Mouse (Mus musculus): ENCODE measurements around the gene Zfp61.
A peak's percentile ranks its signal among the peaks of the same experiment; 100 is the strongest.

Gene Zfp61

DNA sequence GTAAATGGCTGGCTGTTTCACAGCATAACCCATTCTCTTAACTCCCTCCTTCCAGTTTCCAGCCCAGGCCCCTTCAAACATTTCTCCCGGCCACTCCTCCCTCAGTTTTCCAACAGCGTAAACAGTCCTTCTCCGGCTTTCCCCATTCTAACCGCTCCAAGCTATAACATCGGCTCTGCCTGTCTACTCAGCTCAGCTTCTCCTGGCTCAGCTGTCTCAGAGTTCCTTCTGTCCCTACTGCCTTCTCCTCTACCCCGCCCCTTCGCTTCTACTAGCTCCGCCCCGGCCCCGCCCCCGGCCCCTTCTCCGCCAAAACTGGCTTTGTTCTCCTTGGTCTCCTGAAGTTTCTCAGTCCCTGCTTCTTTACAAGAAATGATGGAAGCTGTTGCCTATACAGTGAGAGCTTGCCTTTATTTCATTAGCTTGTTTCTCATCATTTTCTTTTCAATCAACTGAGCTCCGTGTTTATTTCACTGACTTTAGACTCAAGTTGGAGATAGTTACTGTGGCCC, at the start of gene Zfp61:
Gene Zfp61 (minus strand): TSS at position 462 of the 512 bp plus-strand sequence.
- DNase-seq (ENCODE audit: low spot score in 2 of 2) = no peak

DNA sequence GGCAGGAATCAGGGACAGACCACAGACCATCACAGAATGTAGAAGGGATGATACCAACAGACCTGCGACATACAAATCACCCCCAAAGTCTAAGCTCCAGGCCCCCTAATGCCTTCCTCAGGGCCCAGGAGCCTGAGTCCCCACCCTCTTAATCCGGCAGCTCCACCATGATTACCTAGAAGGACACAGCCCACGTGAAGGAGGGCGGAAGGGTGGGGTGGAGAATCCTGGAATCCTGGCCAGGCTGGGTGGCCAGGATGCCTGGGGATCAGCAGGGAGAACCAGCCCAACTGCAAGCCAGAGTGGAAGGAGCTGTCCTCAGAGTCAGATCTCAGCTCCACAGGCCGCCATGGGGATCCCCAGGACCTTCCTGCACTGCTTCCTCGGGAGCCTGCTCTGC, 47.9 kb upstream of the Zfp61 start, which contains the start of gene Lypd5:
Gene Lypd5 (plus strand): TSS at position 301 of the 400 bp plus-strand sequence.
- no peak for DNase-seq (ENCODE audit: low spot score in 2 of 2)

DNA sequence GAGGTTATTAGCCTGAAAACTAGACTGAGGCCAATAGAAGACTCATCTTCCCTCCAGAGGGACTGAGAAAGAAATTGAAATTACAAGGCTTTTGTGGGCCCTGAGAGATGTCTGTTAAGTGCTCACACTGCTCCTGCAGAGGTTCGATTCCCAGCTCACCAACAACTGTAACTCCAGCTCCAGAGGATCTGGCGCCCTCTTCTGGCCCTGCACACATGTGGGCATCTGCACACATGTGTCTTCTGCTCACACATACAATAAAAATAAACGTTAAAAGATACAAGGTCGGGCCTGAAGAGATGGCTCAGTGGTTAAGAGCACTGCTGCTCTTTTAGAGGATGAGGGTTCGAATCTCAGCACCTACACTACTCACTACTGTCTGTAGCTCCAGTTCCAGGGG, 45.4 kb upstream of the Zfp61 start:
- no peak for DNase-seq (ENCODE audit: low spot score in 2 of 2)

DNA sequence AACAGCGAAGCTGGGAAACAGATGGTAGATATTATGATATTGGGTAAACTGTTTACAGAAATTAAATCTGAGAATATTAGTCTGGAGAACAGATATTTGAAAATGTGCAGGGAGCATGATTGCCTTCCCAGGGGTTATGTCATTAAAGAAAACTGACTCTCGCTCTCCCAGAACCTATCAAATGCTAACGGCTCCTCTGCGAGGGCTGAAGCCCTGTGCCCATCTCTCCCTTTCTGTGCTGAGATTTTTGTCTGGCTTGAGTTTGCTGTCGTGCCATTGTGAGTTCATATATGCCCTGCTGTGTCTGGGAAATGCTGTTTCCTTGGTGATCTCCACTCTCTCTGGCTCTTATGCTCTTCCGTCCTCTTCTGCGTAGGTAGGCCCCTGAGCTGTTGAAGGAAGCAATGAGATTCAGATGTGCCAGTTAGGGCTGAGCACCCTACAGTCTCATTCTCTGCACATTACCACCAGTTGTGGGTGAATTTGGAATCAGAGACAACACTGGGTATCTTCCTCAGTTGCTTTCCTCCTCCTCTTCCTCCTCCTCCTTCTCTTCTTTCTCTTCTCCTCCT, 42.8 kb upstream of the Zfp61 start:
- no peak for DNase-seq (ENCODE audit: low spot score in 2 of 2)

DNA sequence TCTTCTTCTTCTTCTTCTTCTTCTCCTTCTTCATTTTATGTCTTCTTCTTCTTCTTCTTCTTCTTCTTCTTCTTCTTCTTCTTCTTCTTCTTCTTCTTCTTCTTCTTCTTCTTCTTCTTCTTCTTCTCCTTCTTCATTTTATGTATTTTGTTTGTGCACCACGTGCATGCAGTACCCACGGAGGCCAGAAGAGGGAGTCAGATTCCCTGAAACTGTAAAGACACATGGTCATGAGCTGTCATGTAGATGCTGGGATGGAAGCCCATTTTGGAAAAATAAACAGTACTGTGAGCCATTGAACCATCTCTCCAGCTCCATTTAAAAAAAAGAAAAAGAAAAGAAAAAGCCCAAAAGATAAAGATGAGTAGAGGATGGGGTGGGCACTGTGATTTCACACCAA, 37.2 kb upstream of the Zfp61 start:
- DNase-seq (ENCODE audit: low spot score in 2 of 2) = no peak

DNA sequence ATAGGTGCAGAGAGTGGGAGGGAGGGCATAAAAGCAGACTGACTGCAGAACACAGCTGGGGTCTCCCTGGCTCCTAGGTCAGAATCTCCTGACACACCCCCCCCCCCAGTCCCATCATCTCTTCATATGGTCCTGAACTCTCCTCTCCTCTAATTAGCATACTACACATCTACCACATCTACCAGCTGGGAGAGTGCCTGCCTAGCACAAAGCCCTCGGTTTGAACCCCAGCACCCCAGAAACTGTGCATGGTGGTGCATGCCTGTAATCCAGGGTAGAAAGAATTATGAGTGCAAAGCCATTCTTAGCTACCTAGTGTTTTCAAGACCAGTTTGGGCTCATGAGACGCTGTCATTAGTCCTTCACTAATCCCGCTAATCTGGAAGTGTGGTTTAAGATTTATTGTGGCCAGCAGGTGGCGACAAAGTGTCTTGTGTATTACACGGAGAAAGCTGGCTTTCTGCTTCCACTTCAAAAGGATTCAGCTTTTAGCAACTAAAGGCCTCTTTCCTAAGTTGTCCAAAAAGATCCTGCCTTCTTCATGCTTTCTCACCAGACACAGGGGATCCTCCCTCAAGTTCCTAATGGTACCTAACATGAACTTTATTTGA, 34.8 kb upstream of the Zfp61 start:
- DNase-seq (ENCODE audit: low spot score in 2 of 2) = peak in 1 of 2 experiments; percentile 71

DNA sequence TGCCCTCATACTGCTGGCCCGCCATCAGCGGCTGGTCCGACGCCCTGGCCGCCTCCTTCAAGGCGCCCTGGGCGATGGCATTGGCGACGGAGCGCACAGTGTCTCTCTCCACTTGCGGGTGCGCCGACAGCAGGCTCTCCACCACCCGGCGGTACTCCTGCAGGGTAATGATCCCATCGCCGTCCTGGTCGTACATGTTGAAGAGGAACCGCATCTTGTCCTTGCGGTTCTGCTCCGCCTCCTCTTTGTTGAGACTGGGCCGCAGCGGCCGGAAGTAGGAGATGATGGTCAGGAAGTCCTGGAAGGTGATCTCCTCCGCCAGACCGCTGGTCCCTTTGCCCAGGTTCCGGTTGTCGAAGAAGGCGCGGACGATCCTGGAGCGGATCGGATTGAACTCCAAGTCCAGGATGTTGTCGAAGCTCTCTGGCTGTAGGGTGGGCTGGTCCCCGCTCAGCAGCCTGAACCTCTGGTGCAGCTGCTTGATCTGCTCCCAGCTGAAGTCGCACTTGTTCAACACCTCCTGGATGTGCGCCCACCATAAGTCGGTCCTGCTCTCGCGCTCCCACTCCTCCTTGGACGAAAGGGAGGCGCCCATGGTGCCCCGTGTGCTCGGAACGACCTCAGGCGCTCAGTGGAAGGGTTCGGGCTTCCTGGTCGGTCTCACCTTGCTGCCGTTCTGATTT, 32.4 kb upstream of the Zfp61 start, which contains the start of gene Tescl:
Gene Tescl (minus strand): TSS at position 633 of the 683 bp plus-strand sequence.
- DNase-seq (ENCODE audit: low spot score in 2 of 2) = no peak

DNA sequence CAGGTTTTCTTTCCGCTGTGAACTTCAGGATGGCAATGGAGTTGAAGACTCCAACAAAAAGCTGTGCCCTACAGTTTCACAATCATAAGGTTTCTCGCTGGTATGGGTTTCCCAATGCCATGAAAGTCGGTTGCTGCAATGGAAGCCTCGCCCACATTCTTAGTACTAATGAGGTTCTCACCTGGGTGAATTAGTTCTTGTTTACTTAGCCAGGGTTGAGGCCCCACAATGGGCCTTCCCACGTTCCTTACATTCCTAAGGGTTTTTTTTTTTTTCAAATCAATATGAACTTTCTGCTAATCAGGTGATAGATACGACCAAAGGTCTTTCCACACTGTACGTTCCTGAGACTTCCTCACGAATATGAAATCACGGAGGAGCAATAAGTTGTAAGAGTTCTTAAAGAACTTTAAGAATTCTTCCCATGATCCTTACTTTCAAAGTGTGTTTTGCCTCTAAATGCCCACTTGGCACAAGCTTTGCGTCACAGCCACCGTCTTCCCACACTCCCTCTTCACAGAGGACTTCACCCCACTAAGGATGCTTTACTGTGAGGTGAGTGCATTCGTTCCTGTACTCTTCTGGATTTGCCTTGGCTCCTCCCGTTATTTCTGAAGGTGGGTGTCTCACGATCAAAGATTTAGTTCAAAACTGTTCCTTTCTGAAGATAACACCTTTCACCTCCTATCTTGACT, 26.4 kb upstream of the Zfp61 start:
- no peak for DNase-seq (ENCODE audit: low spot score in 2 of 2)

DNA sequence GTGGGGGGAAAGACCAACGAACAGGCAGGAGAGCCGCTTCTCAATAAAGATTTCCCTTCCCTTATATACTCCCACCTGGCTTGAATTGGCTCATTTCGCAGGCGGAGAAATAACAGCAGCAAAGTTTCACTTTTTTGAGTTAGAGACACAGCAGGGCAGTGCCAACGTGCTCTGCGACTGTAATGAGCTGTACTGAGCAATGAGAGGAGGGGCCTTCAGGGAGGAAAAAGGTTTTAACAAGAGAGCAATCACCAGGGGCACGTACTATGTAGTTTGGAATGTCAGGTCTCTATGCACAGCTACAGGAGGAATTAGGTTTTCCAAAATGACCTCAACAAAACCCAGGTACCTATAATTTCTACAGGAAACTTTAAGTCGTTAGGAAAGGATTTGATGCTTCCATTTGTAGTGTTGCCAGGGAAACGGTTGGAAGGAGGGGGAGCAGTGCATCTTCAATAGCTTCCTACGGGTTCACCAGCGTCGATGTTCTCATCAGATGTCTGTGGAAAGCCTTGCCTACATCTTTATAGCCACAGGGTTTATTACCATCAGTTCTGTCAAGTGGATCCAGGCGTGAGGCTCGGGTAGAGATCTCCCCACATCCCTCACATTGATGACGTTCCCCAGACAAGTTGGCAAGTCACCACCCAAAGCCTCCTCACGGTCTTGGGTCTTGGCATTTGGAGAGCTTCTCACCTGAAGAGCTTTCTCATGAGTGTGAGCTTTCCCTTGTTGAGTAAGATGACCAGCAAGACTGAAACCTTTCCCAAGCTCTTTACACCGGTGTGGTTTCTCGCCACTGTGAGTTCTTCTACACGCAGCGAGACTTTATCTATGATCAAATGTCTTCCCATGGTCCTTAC, 25.5 kb upstream of the Zfp61 start:
- DNase-seq (ENCODE audit: low spot score in 2 of 2) = no peak

DNA sequence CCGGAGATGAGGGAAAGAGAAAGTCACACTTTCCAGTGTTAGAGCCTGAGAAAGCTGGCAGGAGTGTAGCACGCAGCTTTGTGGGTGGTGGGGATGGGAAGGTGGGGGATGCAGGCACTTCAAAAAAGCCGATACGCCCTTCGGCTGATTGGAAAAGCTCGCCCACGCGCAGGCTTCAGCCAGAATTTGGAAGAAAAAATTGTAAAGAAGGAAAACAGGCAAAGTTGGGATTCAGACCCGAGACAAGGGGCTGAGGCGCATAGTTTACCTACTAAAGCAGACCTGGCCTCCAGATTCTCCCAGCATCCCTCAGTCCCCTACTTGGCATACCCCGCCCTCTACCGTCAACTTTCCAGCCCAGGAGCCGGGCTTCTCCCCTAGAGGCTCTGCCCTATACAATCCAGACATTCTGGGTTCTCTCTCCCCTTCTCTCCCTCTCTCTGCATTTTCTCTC, 24.7 kb upstream of the Zfp61 start:
- peak; percentile 38 to 41 for DNase-seq (ENCODE audit: low spot score in 2 of 2)

DNA sequence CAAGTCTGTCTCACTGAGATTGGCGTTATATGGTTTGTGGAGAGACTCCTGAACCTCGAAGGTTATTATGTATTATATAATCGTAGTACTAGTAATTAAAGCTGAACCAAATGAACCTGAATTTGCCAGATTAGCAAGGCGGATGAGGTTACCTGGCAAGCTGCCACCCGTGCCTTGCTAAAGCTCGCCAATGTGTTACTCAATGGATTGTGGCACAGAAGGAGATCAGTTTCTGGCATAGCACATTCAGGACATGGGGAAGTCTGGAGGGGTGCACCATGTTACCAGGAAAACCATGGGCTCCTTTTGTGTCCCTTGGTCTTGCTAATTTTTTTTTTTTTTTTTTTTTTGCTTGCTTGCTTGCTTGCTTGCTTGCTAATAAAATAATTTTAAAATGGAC, 24.2 kb upstream of the Zfp61 start:
- no peak for DNase-seq (ENCODE audit: low spot score in 2 of 2)

DNA sequence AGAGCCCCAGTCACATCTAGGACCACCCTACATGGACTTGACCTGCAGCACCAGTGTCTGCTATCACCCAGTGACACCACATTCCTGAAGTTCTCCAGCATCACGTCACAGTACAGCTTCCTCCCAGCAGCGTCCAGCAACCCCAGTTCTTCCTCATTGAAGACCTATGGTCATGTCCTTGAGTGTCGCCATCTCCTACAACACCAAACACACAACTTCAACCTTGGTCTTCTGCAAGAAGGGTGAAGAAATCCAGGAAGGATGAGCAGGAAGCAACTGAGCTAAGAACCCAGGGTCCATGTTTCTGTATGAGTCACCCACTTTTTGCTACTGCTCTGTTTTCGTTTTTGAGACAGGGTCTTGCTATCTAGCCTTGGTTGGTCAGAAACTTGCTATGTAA, 21.6 kb upstream of the Zfp61 start:
- no peak for DNase-seq (ENCODE audit: low spot score in 2 of 2)

DNA sequence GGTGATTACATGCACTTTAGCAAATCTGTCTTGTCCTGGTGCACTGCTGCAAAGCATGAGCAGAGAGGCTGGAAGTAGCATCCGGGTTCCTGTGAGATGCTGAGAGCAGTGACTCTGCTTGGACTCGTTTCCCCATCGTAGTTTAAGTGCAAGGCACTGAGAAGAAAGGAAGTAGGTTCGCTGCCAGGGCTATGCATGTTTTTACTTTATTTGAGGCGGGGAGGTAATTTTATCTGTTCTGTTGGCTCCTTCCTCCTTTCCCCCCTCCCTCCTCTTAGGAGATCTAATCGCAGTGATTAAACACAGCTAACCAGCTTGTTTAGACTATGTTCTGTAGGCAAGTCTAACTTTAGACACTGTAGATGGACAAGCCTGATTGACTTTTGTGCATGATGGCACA, 17.9 kb upstream of the Zfp61 start:
- DNase-seq (ENCODE audit: low spot score in 2 of 2) = no peak

DNA sequence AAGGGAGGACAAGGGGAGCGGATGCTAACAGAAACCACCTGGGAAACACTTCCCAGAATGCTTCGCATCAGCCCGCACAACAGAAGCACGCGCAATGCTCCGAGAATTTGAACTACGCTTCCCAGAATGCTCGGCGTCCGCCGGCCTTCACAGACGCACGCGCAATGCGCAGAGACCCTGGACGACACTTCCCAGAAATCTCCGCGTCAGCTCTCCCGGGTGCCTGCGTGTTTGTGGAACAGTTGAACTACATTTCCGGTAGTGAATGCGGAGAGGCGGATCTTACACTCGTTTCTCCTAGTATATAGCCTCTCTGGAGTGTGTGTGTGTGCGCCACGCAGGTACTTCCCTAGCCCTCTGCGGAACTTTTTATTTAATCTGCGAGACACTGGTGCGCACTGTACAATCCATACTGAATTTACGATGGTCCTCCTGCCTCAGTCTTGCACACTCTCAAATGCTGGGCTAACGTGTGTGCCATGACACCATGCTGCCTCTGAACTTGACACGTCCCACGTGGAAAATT, 15.6 kb upstream of the Zfp61 start, which contains the start of gene Zfp94:
Gene Zfp94 (minus strand): TSS at position 100 of the 526 bp plus-strand sequence.
- peak; percentile 90 to 95 for DNase-seq (ENCODE audit: low spot score in 2 of 2)

DNA sequence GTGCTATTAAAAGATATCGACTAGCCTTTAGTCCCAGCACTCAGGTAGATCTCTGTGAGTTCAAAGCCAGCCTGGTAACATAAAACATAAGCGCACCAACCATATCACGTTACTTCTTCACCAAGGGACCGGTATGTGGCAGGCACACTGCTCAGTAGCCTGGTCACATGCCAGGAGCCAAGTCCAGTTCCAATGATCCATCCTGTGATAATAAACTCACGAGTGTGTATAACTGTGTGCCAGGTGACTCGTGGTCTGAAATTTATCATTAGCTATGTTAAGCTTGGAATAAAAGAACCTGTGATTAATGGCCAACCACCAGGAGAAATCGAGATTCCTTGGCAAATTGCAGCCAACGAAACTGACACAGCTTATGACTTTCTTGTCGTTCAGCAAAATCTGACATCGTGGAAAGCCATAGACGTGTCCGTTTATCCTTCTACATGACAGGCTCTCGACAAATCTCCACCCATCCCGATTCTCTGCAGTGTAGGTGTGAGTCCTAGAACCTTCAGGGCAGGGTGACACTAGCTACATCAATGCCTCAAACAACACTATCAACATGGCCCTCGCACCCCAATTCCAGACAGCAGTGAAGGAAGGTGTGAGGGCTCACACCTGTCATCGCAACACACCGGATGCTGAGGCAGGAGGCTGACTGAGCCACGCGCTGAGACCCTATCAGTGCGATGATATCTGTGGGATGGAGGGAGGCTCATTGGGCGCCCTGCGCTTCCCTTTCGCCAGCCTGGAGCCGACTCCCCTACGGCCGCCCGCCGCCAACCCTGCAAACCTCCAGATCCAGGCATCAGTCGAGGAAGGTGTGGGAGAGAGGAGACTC, 14.9 kb upstream of the Zfp61 start:
- DNase-seq (ENCODE audit: low spot score in 2 of 2) = no peak

DNA sequence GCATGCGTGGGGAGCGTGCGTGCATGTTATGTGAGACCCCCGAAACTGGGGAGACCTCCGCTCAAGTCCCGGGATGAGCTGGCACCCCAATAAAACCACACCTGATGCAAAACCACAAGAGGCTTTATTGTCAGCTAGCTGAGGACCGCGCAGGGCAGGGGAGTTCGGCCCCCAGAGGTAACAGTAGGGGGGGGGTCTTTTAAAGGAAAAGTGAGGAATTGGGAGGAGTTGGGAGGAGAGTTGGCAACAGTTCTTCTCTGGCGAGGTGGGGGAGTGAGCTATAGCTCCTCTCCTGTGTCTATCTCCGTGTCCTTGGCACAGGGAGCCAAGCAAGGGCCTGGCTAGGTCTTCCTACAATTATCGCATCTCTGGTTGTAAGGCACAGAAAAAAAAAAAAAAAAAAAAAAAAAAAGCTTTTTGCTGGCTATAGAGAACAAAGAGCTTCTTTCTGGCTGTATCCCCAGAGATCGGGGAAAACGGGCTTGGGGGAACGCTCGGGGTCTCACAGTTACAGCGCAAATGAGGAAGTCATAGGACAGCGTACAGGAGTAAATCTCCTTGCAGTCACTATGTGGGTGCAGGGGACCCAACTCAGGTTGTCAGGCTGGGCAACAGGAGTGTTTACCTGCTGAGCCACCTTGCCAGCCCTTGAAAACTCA, 1.1 kb downstream of the Zfp61 start:
- no peak for DNase-seq (ENCODE audit: low spot score in 2 of 2)

DNA sequence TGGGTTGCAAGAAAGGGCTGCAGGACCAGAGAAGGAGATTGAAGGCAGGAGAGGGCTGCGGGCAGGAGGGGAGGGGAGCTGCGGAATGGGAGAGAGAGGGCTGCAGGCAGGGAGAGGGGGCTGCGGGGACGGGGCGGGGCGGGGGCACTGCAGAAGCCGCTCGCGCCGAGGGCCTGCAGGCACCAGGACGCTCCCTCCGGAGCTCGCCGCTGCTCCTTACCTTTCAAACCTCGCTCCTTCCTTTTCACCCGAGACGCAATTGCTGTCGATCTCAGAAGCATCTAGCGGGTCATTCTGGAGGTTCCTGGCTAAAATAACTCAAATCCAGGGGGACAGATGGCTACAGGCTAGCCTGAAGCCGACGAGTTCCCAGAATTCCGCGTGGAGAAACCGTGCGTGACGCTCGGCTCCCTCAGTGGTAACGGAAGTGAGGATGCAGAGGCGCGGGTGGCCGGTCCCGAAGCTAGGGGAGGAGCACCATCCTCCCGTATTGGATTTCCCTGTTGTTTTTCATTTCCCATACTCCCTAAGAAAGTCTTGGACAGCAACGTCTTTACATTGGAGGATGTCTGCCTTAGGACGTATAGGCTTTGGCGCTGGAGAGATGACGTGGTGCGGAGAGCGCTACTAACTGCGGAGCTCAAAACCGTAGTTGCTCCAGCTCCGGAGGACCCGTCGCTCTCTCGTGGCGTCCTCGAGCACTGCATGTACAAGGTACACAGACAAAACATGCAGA, 1.9 kb downstream of the Zfp61 start:
- DNase-seq (ENCODE audit: low spot score in 2 of 2) = peak; percentile 86 to 87

DNA sequence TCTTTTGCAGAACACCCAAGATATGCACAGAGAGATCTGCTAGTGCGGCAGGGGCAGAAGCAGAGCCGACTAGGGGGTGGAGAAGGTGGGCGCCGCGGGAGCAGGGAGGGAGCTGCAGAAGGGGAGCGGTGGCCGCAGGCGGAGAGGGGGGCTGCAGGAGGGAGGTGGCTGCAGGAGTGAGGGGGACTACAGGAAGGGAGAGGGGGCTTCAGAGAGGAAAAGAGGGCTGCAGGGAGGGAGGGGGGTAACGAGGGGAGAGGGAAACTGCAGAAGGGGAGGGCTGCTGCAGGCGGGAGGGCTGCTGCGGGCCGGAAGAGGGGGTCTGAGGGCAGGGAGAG, 2.4 kb downstream of the Zfp61 start:
- DNase-seq (ENCODE audit: low spot score in 2 of 2) = no peak
